Comparison of ENCODE assay signal across 9 mouse cellular contexts in genomic region chr10:8176351-8177053, GRCm38 (mm10).
A peak's percentile ranks its signal among the peaks of the same experiment; 100 is the strongest.
DNase-seq lines count a peak whose midpoint lies in the region; ATAC-seq and TF ChIP-seq lines count a peak whose summit lies in the region.
"Had no signal": no experiment of that assay in that cellular context is flagged by ENCODE, and none has a peak within 500 bp of the region (broad histone marks: within the 10 kb centered on the region; RNA-seq: fewer than 3 reads in every experiment).

No protein-coding gene starts in this region.

- H3K27ac ChIP-seq in heart, embryonic 13.5 days (replicated peaks) = no peak overlapping the region
- H3K27ac ChIP-seq in heart, embryonic 12.5 days (ENCODE audit: poor library complexity, severe bottlenecking) = no peak overlapping the region
- H3K27ac ChIP-seq in forebrain, embryonic 16.5 days (ENCODE audit: low read length) = 0 out of 2 replicates have a peak overlapping the region, but pooled peaks have one; percentile 11
- peak overlapping the region; percentile 95 for H3K27ac ChIP-seq in thymus, adult 2 months (ENCODE audit: control insufficient read depth, insufficient read depth, low read length)

- H3K9ac ChIP-seq in heart, embryonic 13.5 days = no peak overlapping the region
- H3K9ac ChIP-seq in heart, embryonic 12.5 days = no peak overlapping the region
- H3K9ac ChIP-seq in forebrain, embryonic 16.5 days (replicated peaks; ENCODE audit: low read depth, low read length) = no peak overlapping the region

- 71% methylated on average over 13 of the region's 13 CpGs for WGBS in heart, embryonic 13.5 days
- WGBS in heart, embryonic 12.5 days = 72% methylated on average over 13 of the region's 13 CpGs
- WGBS in forebrain, embryonic 16.5 days = 54% methylated on average over 13 of the region's 13 CpGs
- WGBS in thymus, adult 2 months = 11% methylated on average over 13 of the region's 13 CpGs

- DNase-seq in CD8-positive naive resting alpha-beta T cell, adult 2 months (ENCODE audit: low read depth in 2 of 2, low spot score in 2 of 2) = peak; percentile 4 to 32
- peak; percentile 26 to 27 for DNase-seq in left cerebral cortex, postnatal 36 days (ENCODE audit: low spot score in 2 of 2)
- DNase-seq in thymus, adult 2 months = peak; percentile 64
- DNase-seq in kidney, adult 11 months = no peak
- no peak for DNase-seq in cerebellum, postnatal 14 days

- no peak overlapping the region for H3K4me2 ChIP-seq in heart, embryonic 13.5 days
- no peak overlapping the region for H3K4me2 ChIP-seq in heart, embryonic 12.5 days
- H3K4me2 ChIP-seq in forebrain, embryonic 16.5 days (ENCODE audit: low read length) = no peak overlapping the region

- H3K9me3 ChIP-seq in heart, embryonic 13.5 days = no peaks in the 10 kb centered on the region
- 0 out of 2 replicates have a peak, but pooled peaks cover 4% of the 10 kb centered on the region for H3K9me3 ChIP-seq in heart, embryonic 12.5 days (replicated peaks)
- no peaks in the 10 kb centered on the region for H3K9me3 ChIP-seq in forebrain, embryonic 16.5 days (ENCODE audit: control insufficient read depth, low read length)

- 0 out of 2 replicates have a peak, but pooled peaks cover 8% of the 10 kb centered on the region for H3K4me1 ChIP-seq in heart, embryonic 13.5 days
- 0 out of 2 replicates have a peak, but pooled peaks cover 7% of the 10 kb centered on the region for H3K4me1 ChIP-seq in heart, embryonic 12.5 days (replicated peaks)
- H3K4me1 ChIP-seq in forebrain, embryonic 16.5 days (replicated peaks; ENCODE audit: control insufficient read depth, insufficient read depth, low read length) = peaks cover 7% of the 10 kb centered on the region
- peaks cover 26% of the 10 kb centered on the region for H3K4me1 ChIP-seq in thymus, adult 2 months (replicated peaks; ENCODE audit: control insufficient read depth, insufficient read depth, low read length)

- intact Hi-C loops in left cerebral cortex, postnatal 36 days (cut with DNase I) = loop anchor here (5.0 kb wide), 2 partner anchors 89 to 219 kb away; partner anchors contain the start of gene Tab2

- no peaks in the 10 kb centered on the region for H3K27me3 ChIP-seq in heart, embryonic 13.5 days (replicated peaks)
- no peaks in the 10 kb centered on the region for H3K27me3 ChIP-seq in heart, embryonic 12.5 days (replicated peaks)
- H3K27me3 ChIP-seq in forebrain, embryonic 16.5 days (replicated peaks; ENCODE audit: control insufficient read depth, insufficient read depth, low read length) = no peaks in the 10 kb centered on the region
- H3K27me3 ChIP-seq in thymus, adult 2 months (ENCODE audit: control insufficient read depth, insufficient read depth, low read length) = no peaks in the 10 kb centered on the region
- H3K27me3 ChIP-seq: Patski had no signal

- ATAC-seq in heart, embryonic 13.5 days (ENCODE audit: extremely low read depth, insufficient number of reproducible peaks, low FRiP score, low TSS enrichment) = peak; percentile 19; the same call in 1 of the 2 replicates
- ATAC-seq in heart, embryonic 12.5 days (ENCODE audit: insufficient number of reproducible peaks, low FRiP score) = no peak
- peak; percentile 33; the same call in 1 of the 2 replicates for ATAC-seq in forebrain, embryonic 16.5 days
- ATAC-seq: Patski had no signal

- H3K36me3 ChIP-seq in heart, embryonic 13.5 days = no peaks in the 10 kb centered on the region
- H3K36me3 ChIP-seq in heart, embryonic 12.5 days = no peaks in the 10 kb centered on the region
- no peaks in the 10 kb centered on the region for H3K36me3 ChIP-seq in forebrain, embryonic 16.5 days (ENCODE audit: control insufficient read depth, insufficient read depth)
- no peaks in the 10 kb centered on the region for H3K36me3 ChIP-seq in thymus, adult 2 months (ENCODE audit: control insufficient read depth, insufficient read depth, low read length)

- TF ChIP-seq POLR2A in thymus, adult 2 months (IDR thresholded peaks at IDR 0.05; ENCODE audit: control insufficient read depth, extremely low read depth, insufficient read depth, low read length, poor library complexity) = no peak

- TF ChIP-seq CTCF in thymus, adult 2 months (IDR thresholded peaks at IDR 0.05; ENCODE audit: borderline replicate concordance, control insufficient read depth, extremely low read depth, insufficient read depth, low read length, poor library complexity) = no peak

- H3K4me3 ChIP-seq in heart, embryonic 13.5 days = no peak overlapping the region
- H3K4me3 ChIP-seq in heart, embryonic 12.5 days = no peak overlapping the region
- no peak overlapping the region for H3K4me3 ChIP-seq in forebrain, embryonic 16.5 days (replicated peaks; ENCODE audit: low read length)
- H3K4me3 ChIP-seq in thymus, adult 2 months (ENCODE audit: control insufficient read depth, insufficient read depth, low read length) = no peak overlapping the region; the same call in 1 of the 2 replicates

Comparison
In these comparisons a context has a peak if more than half of its experiments do, and no peak if none do; other contexts are left out.
1. H3K27ac ChIP-seq: peak in forebrain, embryonic 16.5 days (single experiment) and thymus, adult 2 months (single experiment); none in heart, embryonic 13.5 days (single experiment) and heart, embryonic 12.5 days (single experiment).
2. DNase-seq: peak in CD8-positive naive resting alpha-beta T cell, adult 2 months (2 of 2), left cerebral cortex, postnatal 36 days (2 of 2) and thymus, adult 2 months (single experiment); none in kidney, adult 11 months (single experiment) and cerebellum, postnatal 14 days (0 of 2).